Mouse (Mus musculus) small intestine, adult 2 months (tissue): ENCODE results near the gene Ift140.

ENCODE experiments used
- CTCF ChIP-seq: fragments of 200-500 bp; IDR thresholded peaks from 2 replicates; pipeline ENCODE4 v1.5.1; 2012; ENCODE audit warnings: low read depth, mild to moderate bottlenecking, control low read depth, inconsistent platforms, low read length, moderate library complexity, mixed read lengths; ENCODE audit not compliant: insufficient replicate concordance, insufficient read length; ENCODE audit errors: extremely low read depth
- POLR2A ChIP-seq: fragments of 200-500 bp; IDR thresholded peaks from 2 replicates; pipeline ENCODE4 v1.6.1; 2012; ENCODE audit warnings: low read depth, mild to moderate bottlenecking, control low read depth, inconsistent platforms, low read length, moderate library complexity

DNA sequence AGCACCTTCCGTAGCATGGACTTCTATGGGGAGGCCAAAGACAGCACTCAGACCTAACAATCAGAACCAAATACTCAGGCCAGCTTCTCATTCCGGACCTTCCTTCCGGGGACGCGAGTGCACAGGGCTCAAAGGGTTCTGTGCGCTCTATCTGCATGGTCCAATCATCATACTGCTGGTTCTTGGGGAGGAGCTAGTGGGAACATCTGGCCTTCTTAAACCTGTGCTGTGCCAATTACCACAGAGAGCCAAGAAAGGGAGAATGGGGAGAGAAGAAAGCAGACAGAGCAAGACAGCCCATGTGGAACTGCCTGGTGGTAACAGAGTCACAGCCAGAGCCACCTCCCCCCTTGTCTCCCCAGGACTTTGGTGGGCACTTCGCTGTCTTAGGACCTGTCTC lies 50.7 kb downstream of the Ift140 start:
- no peak for TF ChIP-seq CTCF
- TF ChIP-seq POLR2A = no peak
